Mouse (Mus musculus): Measurements from ENCODE around the gene Fbxw10.

GRCm38 (mm10) chr11:62824211-62824610 lies 22.7 kb upstream of the Fbxw10 start:
- no peak for TF ChIP-seq CTCF (IDR thresholded peaks at IDR 0.05; ENCODE audit: low read depth)
- no peak for TF ChIP-seq EP300 (IDR thresholded peaks at IDR 0.05; ENCODE audit: low read depth)

Measured in liver, embryonic 14.5 days (tissue).